Mouse (Mus musculus) cerebellum, postnatal 25 days (tissue): ENCODE measurements around the gene Olfr896-ps1.

Experiments used
- DNase-seq, 2 experiments: peaks; one replicate each; pipeline ENCODE4 v3.0.0; 2021; ENCODE audit warnings: mixed read lengths in 2 of 2

Gene Olfr896-ps1

DNA sequence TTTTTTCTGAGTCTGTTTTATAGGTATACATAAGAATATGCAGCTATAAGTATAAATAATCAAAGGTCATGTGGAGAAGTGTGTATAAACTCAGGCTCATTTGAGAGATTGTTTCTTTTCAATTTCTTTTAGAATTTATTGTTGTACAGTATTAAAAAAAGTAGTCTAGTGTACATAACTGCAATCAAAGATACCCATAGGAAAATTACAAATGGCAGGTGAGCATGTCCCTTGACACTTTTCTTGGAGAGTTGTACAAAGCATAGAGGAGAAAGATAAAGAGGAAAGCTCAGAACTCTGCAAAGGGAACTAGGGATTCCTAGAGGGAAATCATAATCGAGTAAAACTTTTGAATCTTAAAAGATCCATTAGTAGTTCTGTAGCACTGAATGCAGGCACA, at the start of gene Olfr896-ps1:
Gene Olfr896-ps1 (plus strand): TSS at position 301 of the 400 bp plus-strand sequence.
- DNase-seq, result no peak

GRCm38 (mm10) chr9:38252474-38252873, 38.4 kb upstream of the Olfr896-ps1 start, which contains the start of gene Olfr143:
Olfr143 (plus strand) TSS chr9:38252774.
- DNase-seq, result no peak

GRCm38 (mm10) chr9:38267551-38267950, 23.4 kb upstream of the Olfr896-ps1 start, which contains the start of gene Olfr895:
Olfr895 (plus strand) TSS chr9:38267851.
- no peak for DNase-seq

DNA sequence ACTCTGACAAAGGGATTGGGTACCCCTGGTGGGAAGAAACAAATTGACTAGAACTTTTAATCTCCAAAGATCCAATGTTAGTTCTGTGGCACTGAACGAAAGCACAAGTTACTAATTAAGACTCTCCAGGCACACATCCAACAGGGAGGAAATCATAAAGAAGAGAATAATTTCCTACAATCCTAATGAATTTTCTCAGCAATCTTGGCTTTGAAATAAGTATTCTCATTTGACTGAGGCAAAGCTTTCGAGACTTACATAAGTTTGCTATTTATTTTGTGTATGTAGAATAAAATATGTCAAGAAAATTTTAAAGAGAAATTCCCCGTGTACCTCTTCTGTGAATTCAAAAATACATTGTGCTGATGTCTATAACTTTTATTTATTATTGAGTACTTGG, 37.9 kb downstream of the Olfr896-ps1 start, which contains the start of gene Olfr25:
Gene Olfr25 (plus strand): TSS at position 301 of the 400 bp plus-strand sequence.
- no peak for DNase-seq
